Mouse (Mus musculus) kidney, postnatal 10 days (tissue): ENCODE measurements around the gene Aldh3b3.

Source experiments
- DNase-seq: peaks from one replicate; pipeline ENCODE4 v3.0.0; 2021; ENCODE audit warnings: mixed read lengths

Aldh3b3 gene

GRCm38 (mm10) chr19:3975866-3976265 is 17.4 kb downstream of the Aldh3b3 start:
- DNase-seq = no peak

- peak; percentile 90 for DNase-seq
Measured at GRCm38 (mm10) chr19:3980309-3980708, 21.9 kb downstream of the Aldh3b3 start.

GRCm38 (mm10) chr19:3980917-3981316 is 22.5 kb downstream of the Aldh3b3 start:
- no peak for DNase-seq

- no peak for DNase-seq
Measured at GRCm38 (mm10) chr19:3983527-3984200, 25.2 kb downstream of the Aldh3b3 start.

DNA sequence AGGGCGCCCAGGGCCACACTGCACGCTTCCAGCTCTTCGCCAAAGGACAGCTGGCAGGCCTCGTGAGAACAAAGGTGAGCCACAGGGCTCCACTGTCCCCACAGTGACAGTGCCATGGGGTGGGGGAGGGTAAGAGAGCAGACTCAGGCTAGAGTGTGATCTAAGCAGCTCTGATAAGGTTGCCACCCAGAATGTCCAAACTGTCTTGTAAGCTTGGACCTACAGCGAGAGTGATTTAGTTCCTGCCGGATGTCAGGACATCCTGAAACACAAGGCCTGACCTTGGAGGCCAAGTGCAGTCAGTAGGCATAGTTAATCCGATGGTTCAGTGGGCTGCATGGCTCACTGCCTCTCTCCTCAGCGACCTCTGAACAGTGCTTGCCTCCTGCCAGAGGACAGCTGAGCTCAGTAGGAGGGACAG is 26.8 kb downstream of the Aldh3b3 start:
- peak; percentile 76 for DNase-seq

- peak; percentile 97 for DNase-seq
Measured at GRCm38 (mm10) chr19:3986334-3986733, 27.9 kb downstream of the Aldh3b3 start, which contains the start of gene Acy3. TSS of gene Acy3 (plus strand) at chr19:3986570.

DNA sequence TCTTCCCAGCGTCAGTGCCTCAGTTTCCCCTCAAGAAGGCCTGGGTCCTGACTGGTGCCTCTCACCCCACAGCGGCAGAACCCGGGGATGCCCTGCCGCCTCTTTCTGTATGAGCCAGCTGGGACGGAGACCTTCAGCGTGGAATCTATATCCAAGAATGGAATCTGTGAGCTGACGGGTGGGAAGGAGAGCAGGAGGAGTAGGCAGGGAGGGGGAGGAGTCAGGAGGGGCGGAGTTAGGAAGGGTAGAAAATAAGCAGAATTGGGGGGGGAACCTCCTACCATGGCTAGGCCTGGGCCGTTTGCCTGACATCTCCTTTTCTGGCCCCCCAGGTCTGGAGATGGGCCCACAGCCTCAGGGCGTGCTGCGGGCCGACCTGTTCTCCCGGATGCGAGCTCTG is 29.6 kb downstream of the Aldh3b3 start:
- no peak for DNase-seq

DNA sequence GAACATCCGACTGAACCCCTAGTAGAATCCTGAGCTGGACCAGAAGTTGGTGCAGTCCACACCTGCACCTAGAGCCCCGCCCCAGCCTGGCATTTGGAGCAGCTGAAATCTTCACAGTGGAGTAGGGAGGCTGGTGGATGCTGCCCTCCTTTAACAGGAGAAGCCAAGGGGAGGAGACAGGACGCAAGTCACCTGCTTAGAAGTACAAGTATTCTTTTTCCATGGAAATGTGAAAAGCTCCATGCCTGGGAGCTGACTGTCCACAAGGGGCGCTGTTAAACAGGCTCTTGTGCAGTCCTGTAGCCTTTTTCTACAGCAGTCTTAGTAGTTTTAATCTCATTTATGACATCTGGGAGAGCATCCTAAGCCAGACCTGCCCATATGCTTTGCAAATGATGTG is 30.3 kb downstream of the Aldh3b3 start:
- DNase-seq = no peak

DNA sequence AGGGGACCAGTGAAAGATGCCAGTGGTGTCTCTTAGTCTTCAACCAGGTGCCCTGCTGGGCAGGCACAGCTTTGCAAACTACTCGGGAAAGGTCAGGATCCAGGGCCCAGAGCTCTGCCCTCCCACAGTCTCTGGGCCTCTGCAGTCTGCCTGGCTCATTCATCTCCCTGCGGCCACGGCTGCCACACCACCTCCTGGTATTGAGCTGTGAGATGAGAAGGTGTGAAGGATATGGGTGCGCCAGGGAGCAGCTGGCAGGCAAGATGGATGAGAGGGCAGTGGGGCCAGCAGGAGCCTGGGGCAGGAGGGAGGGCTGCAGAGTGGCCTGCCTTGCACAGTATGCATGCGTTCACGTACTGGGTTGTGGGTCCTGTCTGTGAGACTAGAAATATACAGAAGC is 32.4 kb downstream of the Aldh3b3 start:
- no peak for DNase-seq

GRCm38 (mm10) chr19:3991562-3991961 is 33.1 kb downstream of the Aldh3b3 start:
- no peak for DNase-seq

DNA sequence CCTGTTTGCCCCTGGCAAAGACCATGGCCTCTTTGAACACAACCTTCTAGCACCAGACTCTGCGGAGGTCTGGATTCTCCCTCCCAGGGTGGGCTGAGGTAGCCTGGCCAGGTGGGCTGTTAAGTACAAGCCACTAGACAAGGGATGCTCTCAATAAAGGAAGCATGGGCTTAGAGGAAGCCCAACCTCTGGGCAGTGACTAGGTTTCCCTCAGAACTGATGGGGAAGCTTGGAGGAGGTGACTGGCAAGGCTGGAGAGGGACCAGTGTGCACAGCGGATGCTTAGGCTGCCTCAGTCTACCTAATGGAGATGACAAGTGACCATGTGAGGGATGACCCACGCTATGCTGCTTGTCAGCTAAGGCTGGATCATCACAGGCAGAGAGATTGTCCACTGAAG is 33.5 kb downstream of the Aldh3b3 start:
- no peak for DNase-seq

DNA sequence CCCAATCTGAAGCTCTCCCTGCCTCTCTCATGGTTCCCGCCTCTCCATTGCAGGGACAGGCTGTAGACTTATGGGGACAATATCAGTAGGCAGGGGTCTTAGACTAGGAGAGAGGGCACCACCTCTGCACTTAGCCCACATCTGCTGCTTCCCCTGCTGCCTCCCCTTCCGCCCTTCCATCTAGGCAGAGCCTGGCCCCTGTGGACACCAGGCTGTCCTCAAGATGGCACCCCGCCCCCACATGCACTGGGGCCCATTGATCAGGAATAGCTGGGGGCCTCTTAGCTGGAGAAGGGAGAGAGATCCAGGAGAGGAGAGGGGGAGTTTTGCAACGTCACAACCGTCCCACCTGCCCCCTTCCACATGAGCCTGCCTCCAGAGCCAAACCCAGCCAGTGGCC is 34.0 kb downstream of the Aldh3b3 start, which contains the start of gene Tbx10:
Tbx10 (plus strand) TSS at position 337 of the 400 bp plus-strand sequence.
- no peak for DNase-seq

DNA sequence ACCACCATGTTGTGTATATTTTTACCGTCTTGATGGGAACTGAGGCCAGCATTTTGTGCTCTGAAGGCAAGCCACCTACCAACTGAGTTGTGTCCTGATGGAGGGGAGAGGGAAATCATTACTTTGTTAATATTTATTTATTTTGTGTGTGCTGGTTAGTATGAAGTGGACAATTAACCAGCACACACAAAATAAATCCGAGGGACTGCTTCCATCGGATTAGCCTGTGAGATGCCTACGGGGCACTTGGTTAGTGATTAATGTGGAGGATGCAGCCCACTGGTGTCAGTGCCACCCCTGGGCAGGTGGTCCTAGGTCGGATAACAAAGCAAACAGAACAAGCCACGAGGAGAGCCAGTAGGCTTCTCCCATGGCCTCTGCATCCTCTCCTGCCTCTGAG is 36.5 kb downstream of the Aldh3b3 start:
- no peak for DNase-seq

- no peak for DNase-seq
Measured at GRCm38 (mm10) chr19:3995505-3995904, 37.1 kb downstream of the Aldh3b3 start.

GRCm38 (mm10) chr19:3996106-3996505 is 37.7 kb downstream of the Aldh3b3 start:
- no peak for DNase-seq

- DNase-seq = no peak
Measured at GRCm38 (mm10) chr19:3996747-3997146, 38.3 kb downstream of the Aldh3b3 start.

DNA sequence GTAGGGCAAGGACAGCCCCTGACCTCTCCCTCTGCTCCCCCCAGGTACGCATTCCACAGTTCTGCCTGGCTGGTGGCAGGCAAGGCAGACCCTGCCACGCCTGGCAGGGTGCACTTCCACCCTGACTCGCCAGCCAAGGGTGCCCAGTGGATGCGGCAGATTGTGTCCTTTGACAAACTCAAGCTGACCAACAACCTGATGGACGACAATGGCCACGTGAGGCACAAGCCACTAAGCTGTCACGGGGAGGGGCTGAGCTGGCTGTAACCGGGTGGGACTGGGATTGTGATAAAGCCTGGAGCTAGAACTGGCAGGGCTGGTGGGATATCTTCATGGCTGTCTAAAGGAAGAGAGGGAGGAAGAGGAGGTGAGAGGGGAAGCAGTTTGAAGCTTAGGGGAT is 38.8 kb downstream of the Aldh3b3 start:
- DNase-seq = no peak

DNA sequence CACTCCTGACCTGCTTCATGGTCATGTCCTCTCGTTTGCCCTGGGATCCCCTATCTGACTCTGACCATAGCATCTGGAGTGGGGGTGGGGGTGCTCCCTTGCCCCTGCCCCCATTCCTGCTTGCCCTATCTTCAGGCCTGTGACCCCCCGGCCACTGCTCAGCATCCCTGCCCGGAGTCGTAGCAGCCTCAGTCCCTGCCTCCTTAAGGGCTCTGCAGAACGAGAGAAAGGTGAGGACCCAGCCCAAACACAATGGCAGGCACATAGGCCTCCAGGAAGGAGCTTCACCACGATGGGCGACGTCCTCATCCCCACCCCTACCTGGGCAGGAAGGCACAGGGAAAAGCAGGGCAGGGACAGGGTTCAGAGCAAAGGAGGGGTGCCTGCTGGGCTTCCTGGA is 39.9 kb downstream of the Aldh3b3 start:
- DNase-seq = no peak

DNA sequence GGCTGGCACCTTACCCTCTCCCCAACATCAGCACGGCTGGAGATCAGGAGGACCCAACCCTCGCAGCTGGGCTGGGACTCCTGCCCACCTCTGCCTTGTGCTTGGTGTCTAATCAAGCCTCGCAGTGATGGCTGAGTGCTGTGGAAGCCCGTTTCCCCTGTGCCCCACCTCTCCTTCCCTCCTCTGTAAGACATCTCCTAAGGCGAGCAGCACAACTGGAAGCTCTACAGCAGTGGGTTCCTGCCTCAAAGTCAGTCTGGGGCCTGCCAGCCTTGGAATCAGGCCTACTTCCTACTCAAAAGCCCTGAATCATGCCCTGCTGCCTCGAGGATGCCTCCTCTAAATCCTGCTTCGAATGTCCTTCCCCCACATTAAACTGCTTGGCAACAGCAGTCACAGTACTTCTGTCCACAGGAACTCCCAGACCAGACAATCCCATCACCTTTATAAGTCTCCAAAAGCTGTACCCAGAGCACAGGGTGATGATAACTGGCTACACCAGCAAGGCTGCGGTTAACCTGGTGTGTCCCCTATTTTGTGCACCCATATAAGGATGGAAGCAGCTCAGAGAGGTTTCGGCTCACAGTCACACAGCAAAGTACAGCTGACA is 40.8 kb downstream of the Aldh3b3 start:
- DNase-seq = no peak

GRCm38 (mm10) chr19:4000119-4000900 is 41.9 kb downstream of the Aldh3b3 start, which contains the start of the genes Nudt8 and Gm49405:
TSS of gene Nudt8 (plus strand) at chr19:4000580.
TSS of gene Gm49405 (plus strand) at chr19:4000626.
- peak; percentile 98 for DNase-seq

DNA sequence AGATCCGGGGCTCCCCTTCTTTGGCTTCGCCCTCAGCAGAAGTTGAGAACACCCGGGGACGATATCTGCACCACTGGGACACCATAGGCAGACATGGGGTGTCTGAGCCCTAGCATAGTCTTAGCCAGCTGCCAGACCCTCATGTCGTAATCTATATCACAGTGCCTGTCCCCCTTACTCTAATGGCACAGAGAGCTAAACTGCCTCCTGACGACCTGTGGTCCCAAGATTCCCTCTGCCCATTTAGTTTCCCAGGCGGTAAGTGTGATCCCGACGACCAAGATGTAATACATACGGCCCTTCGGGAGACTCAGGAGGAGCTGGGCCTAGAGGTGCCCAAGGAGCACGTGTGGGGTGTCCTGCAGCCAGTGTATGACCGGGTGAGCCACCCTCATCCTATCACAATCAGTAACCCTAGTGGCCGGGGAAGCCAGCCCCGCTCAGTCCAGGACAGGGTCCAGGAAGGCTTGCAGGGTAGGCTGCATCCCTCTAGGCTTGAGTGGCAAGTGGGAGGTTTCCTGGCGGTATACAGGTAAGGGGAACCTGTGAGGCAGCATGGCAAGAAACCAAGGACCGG is 42.6 kb downstream of the Aldh3b3 start:
- DNase-seq = no peak

DNA sequence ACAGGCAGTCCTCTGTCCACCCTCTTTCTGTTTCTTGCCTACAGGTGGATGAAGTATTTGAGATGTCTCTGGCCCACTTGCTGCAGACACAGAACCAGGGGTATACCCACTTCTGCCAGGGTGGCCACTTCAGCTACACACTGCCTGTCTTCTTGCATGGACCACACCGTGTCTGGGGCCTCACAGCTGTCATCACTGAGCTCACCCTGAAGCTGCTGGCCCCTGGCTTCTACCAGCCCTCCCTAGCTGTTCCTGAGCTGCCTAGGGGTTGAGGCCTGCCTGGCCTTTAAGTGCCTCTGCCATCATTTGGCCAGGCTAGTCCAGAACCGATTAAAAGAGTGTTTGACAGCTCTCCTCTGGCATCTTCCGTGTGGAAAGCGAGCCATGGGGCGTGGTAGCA is 43.3 kb downstream of the Aldh3b3 start:
- no peak for DNase-seq

- no peak for DNase-seq
Measured at GRCm38 (mm10) chr19:4003112-4003511, 44.7 kb downstream of the Aldh3b3 start, which contains the start of gene Doc2g. TSS of gene Doc2g (plus strand) at chr19:4003313.
